Comparison of ENCODE assay signal across 8 mouse cellular contexts in the genomic region with DNA sequence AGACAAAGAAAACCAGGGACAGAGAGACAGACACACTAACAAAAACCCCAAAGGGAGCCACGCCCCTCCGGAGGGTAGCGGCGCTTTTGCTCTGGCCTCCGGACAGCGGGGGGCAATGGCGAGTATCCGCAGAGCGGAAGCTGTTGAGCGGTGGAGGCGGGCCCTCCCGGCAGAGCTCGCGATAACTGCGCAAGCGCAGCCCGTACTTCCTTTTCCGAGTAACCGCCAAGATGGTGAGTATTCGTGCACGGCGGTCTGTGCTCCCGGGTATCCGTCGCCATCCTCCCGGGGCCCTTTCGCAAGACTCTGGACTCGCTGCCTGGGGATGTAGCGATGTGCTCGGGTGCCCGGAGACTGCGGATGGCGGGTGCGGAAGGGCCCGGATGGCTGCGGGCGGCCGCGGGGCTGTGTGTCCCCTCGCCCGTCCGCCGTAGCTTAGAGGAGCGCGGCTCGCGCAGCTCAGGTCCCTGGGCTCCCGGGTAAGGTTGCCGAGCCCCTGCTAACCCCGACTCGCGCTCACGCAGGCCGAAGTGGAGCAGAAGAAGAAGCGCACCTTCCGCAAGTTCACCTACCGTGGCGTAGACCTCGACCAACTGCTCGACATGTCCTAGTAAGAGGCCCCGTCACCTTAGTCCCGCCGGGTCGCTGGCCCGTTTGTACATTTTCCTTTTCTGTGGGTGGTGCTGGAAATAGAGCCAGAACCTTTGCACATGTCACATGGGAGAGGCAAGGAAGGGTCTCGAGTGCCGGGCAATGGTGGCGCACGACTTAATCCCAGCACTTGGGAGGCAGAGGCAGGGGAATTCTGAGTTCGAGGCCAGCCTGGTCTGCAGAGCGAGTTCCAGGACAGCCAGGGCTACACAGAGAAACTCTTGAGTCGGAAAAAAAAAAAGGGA. TPM values are rescaled to one million over a fixed set of nuclear protein-coding genes. Genes with fewer than 3 reads are reported as not detected.
A peak's percentile ranks its signal among the peaks of the same experiment; 100 is the strongest.
DNase-seq lines count a peak whose midpoint lies in the region; ATAC-seq lines count a peak whose summit lies in the region.

A gene (plus strand): TSS at position 203 of the 896 bp plus-strand sequence.

- H3K27ac ChIP-seq in hindbrain, embryonic 14.5 days: peak within 1 kb of the TSS; percentile 88

- peaks cover 35% of the 10 kb centered on the region for H3K36me3 ChIP-seq in hindbrain, embryonic 14.5 days (replicated peaks; ENCODE audit: control insufficient read depth, insufficient read depth)

- H3K9me3 ChIP-seq in hindbrain, embryonic 14.5 days (ENCODE audit: control insufficient read depth, low read length): no peaks in the 10 kb centered on the region

- peak within 1 kb of the TSS; percentile 95 for H3K9ac ChIP-seq in hindbrain, embryonic 14.5 days

- H3K27me3 ChIP-seq in hindbrain, embryonic 14.5 days (ENCODE audit: control insufficient read depth, insufficient read depth, low read length): no peaks in the 10 kb centered on the region

- peak; percentile 81 for ATAC-seq in hindbrain, embryonic 14.5 days (ENCODE audit: low FRiP score)

- peak; percentile 98 for DNase-seq in R1 (ENCODE audit: low read depth, low spot score)
- DNase-seq in cerebellum, postnatal 25 days: peak; percentile 95 to 98
- DNase-seq in frontal cortex, postnatal 25 days (ENCODE audit: low spot score in 2 of 2): peak; percentile 78 to 91
- DNase-seq in hindbrain, embryonic 14.5 days (ENCODE audit: low spot score): peak; percentile 98
- peak; percentile 89 to 92 for DNase-seq in layer of hippocampus, postnatal 36 days
- peak; percentile 97 for DNase-seq in lung, postnatal 36 days
- peak; percentile 98 for DNase-seq in retina, postnatal 1 day
- peak; percentile 85 to 90 for DNase-seq in urinary bladder, adult 18-20 months (ENCODE audit: low spot score in 2 of 2)

- peaks cover 35% of the 10 kb centered on the region for H3K4me1 ChIP-seq in hindbrain, embryonic 14.5 days (replicated peaks; ENCODE audit: control insufficient read depth, insufficient read depth, low read length)

- peak within 1 kb of the TSS; percentile 66 for H3K4me3 ChIP-seq in hindbrain, embryonic 14.5 days (replicated peaks; ENCODE audit: low read length)

- H3K4me2 ChIP-seq in hindbrain, embryonic 14.5 days (replicated peaks): peak within 1 kb of the TSS; percentile 96

- WGBS in hindbrain, embryonic 14.5 days: under 1% methylated on average over 72 of the region's 72 CpGs

RNA-seq across cellular contexts. Expression of the gene that starts here (rescaled TPM):
- 570 and 649 TPM in 2 replicates for polyA plus RNA-seq in hindbrain, embryonic 14.5 days (2014; fragmentation: Nextera tagmentation; extraction: Ambion mirVana)
- total RNA-seq in layer of hippocampus, postnatal 36 days (2021): 100 to 1,000 TPM; 755 to 823 TPM

Comparison
In these comparisons a context has a peak if more than half of its experiments do, and no peak if none do; other contexts are left out.
1. Peak in every context shown above with its lines: DNase-seq, ATAC-seq, H3K4me3 ChIP-seq and H3K27ac ChIP-seq.